Mouse (Mus musculus): Measurements from ENCODE around the gene Krt77. TPM values are rescaled to one million over a fixed set of nuclear protein-coding genes. Genes with fewer than 3 reads are reported as not detected.

Krt77 gene
- polyA plus RNA-seq, 1 experiment from 2014 or later: 0.13 TPM

DNA sequence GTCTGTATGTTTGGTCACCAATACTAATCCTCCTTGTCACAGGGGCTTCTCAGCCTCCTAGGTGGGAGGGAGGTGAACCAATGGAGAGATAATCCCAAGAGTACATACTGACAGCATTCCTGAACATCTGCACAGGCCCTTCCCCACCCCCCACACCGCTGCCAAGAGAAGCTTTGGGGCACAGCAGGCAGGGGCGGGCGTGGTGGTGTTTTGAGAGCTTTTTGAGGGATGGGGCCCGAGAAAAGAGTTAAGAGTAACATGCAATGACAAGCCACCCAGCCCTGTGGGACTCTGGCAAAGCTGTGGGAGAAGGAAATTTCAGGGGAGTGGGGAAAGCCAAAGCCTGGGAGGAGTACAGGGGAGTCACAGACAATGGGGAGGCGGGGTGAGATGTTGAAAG is 15.2 kb downstream of the Krt77 start:
- Histone ChIP-seq H3K9me3 (ENCODE audit: control insufficient read depth, low read depth, low read length) (no peaks in the 10 kb centered on the region), H3K4me1 (ENCODE audit: control insufficient read depth, insufficient read depth, low read length) (0 out of 2 replicates have a peak, but pooled peaks cover 4% of the 10 kb centered on the region), H3K4me3 (ENCODE audit: low read depth, low read length) (no peak overlapping the region), H3K9ac (replicated peaks; ENCODE audit: low read depth, low read length) (no peak overlapping the region), H3K4me2 (replicated peaks; ENCODE audit: low read depth, low read length) (no peak overlapping the region), H3K27me3 (ENCODE audit: control insufficient read depth, insufficient read depth, low read length) (no peaks in the 10 kb centered on the region), H3K36me3 (ENCODE audit: control insufficient read depth, insufficient read depth, low read length) (no peaks in the 10 kb centered on the region), H3K27ac (ENCODE audit: low read length) (no peak overlapping the region)
- peak; percentile 25; the same call in 1 of the 2 replicates for ATAC-seq (ENCODE audit: insufficient number of reproducible peaks, insufficient read depth, low FRiP score, low read depth)
- WGBS: 16% methylated on average over 5 of the region's 5 CpGs

DNA sequence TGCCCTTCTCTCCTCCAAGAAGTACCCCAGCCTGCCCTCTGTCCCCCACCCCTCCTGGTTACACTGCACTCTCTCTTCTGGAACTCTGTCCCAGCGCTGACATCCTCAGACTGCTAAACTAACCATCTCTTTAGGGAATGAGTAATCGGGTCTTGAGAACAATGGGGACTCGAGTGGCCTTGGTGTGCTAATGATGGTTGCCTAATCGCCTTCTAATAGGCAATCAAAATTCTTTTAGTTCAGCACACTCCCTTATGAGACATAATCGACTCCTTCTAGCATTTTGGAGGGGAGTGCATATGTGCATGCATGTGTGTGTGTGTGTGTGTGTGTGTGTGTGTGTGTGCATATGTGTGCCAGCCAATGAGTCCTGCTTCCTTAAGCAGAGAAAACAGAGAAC is 16.9 kb downstream of the Krt77 start:
- H3K27me3 ChIP-seq (ENCODE audit: control insufficient read depth, insufficient read depth, low read length): no peaks in the 10 kb centered on the region
- H3K36me3 ChIP-seq (ENCODE audit: control insufficient read depth, insufficient read depth, low read length): no peaks in the 10 kb centered on the region
- H3K9me3 ChIP-seq (ENCODE audit: control insufficient read depth, low read depth, low read length): no peaks in the 10 kb centered on the region
- ATAC-seq (ENCODE audit: insufficient number of reproducible peaks, insufficient read depth, low FRiP score, low read depth): no peak
- H3K4me2 ChIP-seq (replicated peaks; ENCODE audit: low read depth, low read length): no peak overlapping the region
- WGBS: 41% methylated on average over 5 of the region's 5 CpGs
- H3K9ac ChIP-seq (replicated peaks; ENCODE audit: low read depth, low read length): no peak overlapping the region
- H3K4me3 ChIP-seq (ENCODE audit: low read depth, low read length): no peak overlapping the region
- no peak overlapping the region for H3K27ac ChIP-seq (ENCODE audit: low read length)
- no peaks in the 10 kb centered on the region for H3K4me1 ChIP-seq (ENCODE audit: control insufficient read depth, insufficient read depth, low read length)

DNA sequence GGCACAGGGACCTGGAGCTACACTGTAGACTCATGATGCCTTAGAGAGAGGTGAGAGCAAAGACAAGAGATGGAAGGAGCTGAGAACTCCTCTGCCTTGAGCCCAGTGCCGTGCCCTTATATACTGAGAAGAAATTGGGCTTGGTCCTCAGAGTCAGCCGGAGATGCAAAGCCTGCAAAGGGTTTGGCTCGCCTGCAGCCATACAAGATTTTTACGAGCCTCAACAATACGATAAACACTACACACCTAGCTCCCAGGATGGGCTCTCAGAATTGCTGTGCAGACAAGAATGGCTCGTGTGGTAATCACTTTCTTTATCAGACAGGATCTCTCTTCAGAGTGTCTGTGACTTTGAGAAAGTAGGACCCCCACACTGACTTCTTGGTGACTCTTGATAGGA is 18.8 kb downstream of the Krt77 start, which contains the start of gene Krt1:
Gene Krt1, minus strand, starts transcription at position 101 of the 400 bp plus-strand sequence.
- Histone ChIP-seq H3K27ac (ENCODE audit: low read length) (no peak within 1 kb of the TSS), H3K27me3 (ENCODE audit: control insufficient read depth, insufficient read depth, low read length) (0 out of 2 replicates have a peak, but pooled peaks cover 4% of the 10 kb centered on the region), H3K4me2 (replicated peaks; ENCODE audit: low read depth, low read length) (no peak within 1 kb of the TSS), H3K36me3 (ENCODE audit: control insufficient read depth, insufficient read depth, low read length) (no peaks in the 10 kb centered on the region), H3K4me1 (ENCODE audit: control insufficient read depth, insufficient read depth, low read length) (no peaks in the 10 kb centered on the region), H3K9me3 (ENCODE audit: control insufficient read depth, low read depth, low read length) (no peaks in the 10 kb centered on the region), H3K9ac (replicated peaks; ENCODE audit: low read depth, low read length) (no peak within 1 kb of the TSS), H3K4me3 (ENCODE audit: low read depth, low read length) (no peak within 1 kb of the TSS)
- 80% methylated on average over 6 of the region's 6 CpGs for WGBS
- no peak for ATAC-seq (ENCODE audit: insufficient number of reproducible peaks, insufficient read depth, low FRiP score, low read depth)

DNA sequence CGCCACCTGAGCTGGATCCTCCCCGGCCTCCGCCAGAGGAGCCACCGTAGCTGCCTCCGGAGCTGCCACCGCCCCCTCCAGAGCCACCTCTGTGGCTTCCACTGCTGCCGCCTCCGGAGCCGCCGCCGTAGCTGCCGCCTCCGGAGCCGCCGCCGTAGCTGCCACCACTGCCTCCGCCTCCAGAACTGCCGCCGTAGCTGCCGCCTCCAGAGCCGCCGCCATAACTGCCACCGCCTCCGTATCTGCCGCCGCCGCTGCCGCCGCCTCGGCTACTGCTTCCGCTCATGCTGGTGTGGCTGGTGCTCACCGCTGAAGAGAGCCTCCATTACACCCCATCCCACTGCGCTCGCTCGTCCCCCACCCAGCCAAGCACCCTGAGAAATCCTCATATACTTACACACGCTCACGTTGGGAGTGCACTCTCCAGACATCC is 23.5 kb downstream of the Krt77 start:
- H3K4me3 ChIP-seq (ENCODE audit: low read depth, low read length): peak overlapping the region; percentile 50
- H3K36me3 ChIP-seq (ENCODE audit: control insufficient read depth, insufficient read depth, low read length): no peaks in the 10 kb centered on the region
- ATAC-seq (ENCODE audit: insufficient number of reproducible peaks, insufficient read depth, low FRiP score, low read depth): peak; percentile 44; the same call in 1 of the 2 replicates
- H3K9ac ChIP-seq (replicated peaks; ENCODE audit: low read depth, low read length): peak overlapping the region; percentile 58
- WGBS: under 1% methylated on average over 29 of the region's 37 CpGs
- H3K4me1 ChIP-seq (ENCODE audit: control insufficient read depth, insufficient read depth, low read length): no peaks in the 10 kb centered on the region
- H3K4me2 ChIP-seq (replicated peaks; ENCODE audit: low read depth, low read length): peak overlapping the region; percentile 91
- no peaks in the 10 kb centered on the region for H3K9me3 ChIP-seq (ENCODE audit: control insufficient read depth, low read depth, low read length)
- H3K27me3 ChIP-seq (ENCODE audit: control insufficient read depth, insufficient read depth, low read length): 0 out of 2 replicates have a peak, but pooled peaks cover 4% of the 10 kb centered on the region
- peak overlapping the region; percentile 58; the same call in 1 of the 2 replicates for H3K27ac ChIP-seq (ENCODE audit: low read length)

DNA sequence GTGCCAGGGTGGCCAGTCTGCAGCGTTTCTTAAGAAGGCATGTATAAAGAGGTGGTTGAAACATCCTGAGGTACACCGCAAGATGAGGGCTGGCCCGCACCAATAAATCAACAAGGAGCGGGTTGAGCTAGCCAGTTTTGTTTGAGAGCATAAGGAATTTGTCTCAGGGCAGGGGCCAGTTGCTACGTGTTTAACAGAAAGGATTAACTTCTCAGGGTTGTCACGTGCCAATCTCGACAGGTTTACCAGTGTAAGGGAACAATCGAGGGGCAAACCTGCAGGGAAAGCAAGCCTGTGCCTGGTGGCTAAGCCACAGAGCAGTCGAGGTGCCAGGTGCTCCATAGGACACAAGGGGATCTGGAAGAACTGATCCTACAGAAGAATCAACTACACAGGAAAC is 26.3 kb downstream of the Krt77 start:
- no peaks in the 10 kb centered on the region for H3K4me1 ChIP-seq (ENCODE audit: control insufficient read depth, insufficient read depth, low read length)
- no peaks in the 10 kb centered on the region for H3K9me3 ChIP-seq (ENCODE audit: control insufficient read depth, low read depth, low read length)
- no peak for ATAC-seq (ENCODE audit: insufficient number of reproducible peaks, insufficient read depth, low FRiP score, low read depth)
- no peak overlapping the region for H3K27ac ChIP-seq (ENCODE audit: low read length)
- 42% methylated on average over 9 of the region's 9 CpGs for WGBS
- no peak overlapping the region for H3K4me3 ChIP-seq (ENCODE audit: low read depth, low read length)
- 0 out of 2 replicates have a peak, but pooled peaks cover 4% of the 10 kb centered on the region for H3K27me3 ChIP-seq (ENCODE audit: control insufficient read depth, insufficient read depth, low read length)
- no peak overlapping the region for H3K9ac ChIP-seq (replicated peaks; ENCODE audit: low read depth, low read length)
- H3K4me2 ChIP-seq (replicated peaks; ENCODE audit: low read depth, low read length): no peak overlapping the region
- no peaks in the 10 kb centered on the region for H3K36me3 ChIP-seq (ENCODE audit: control insufficient read depth, insufficient read depth, low read length)

DNA sequence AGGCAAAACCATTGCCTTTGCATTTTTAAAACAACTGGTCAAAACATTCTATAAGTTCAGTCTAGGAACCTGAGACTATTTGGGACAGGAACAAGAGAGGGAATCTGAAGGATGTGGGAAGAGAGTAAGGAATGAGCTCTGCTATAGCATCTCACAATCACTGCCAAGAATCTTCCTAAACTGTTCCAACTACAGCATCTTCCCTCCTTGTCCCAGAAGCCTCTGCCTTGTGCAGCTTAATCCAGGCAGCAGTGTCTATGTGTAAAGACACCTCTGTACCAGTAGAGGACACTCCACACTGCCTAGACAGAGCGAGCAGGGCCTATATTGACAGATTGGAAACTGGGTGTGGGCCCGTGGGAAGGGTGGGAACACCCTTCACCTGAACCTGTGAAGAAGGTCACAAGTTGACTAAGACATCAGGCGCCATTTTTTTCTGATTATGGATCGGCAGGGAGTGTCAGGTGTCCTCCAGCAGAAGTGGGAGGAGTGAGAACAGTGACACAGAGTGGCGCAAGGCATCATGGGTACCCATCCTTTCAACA is 34.6 kb downstream of the Krt77 start:
- WGBS: 60% methylated on average over 5 of the region's 5 CpGs
- no peaks in the 10 kb centered on the region for H3K36me3 ChIP-seq (ENCODE audit: control insufficient read depth, insufficient read depth, low read length)
- no peaks in the 10 kb centered on the region for H3K27me3 ChIP-seq (ENCODE audit: control insufficient read depth, insufficient read depth, low read length)
- H3K4me2 ChIP-seq (replicated peaks; ENCODE audit: low read depth, low read length): no peak overlapping the region
- H3K27ac ChIP-seq (ENCODE audit: low read length): no peak overlapping the region
- no peaks in the 10 kb centered on the region for H3K9me3 ChIP-seq (ENCODE audit: control insufficient read depth, low read depth, low read length)
- no peak overlapping the region for H3K4me3 ChIP-seq (ENCODE audit: low read depth, low read length)
- ATAC-seq (ENCODE audit: insufficient number of reproducible peaks, insufficient read depth, low FRiP score, low read depth): no peak
- H3K4me1 ChIP-seq (ENCODE audit: control insufficient read depth, insufficient read depth, low read length): no peaks in the 10 kb centered on the region
- no peak overlapping the region for H3K9ac ChIP-seq (replicated peaks; ENCODE audit: low read depth, low read length)

DNA sequence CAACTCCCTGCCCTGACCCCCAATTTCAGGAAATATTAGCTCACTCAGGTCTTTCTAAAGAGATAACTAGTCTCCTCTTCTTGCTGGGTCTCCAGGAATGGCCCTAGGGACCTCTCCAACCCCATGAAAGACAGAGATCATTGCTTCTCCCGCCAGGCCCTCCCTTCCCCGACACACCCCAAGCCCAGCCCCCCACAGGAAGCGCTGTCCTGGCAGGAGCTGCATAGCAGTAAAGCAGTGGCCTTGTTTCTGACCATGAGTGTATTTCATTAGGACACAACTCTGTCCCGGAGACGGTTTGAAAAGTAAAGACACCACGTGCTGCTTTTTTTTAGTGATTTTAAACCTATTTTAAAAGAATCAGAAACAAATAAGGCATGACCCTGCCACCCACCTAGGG is 36.4 kb downstream of the Krt77 start:
- no peak overlapping the region for H3K9ac ChIP-seq (replicated peaks; ENCODE audit: low read depth, low read length)
- WGBS: 29% methylated on average over 6 of the region's 6 CpGs

DNA sequence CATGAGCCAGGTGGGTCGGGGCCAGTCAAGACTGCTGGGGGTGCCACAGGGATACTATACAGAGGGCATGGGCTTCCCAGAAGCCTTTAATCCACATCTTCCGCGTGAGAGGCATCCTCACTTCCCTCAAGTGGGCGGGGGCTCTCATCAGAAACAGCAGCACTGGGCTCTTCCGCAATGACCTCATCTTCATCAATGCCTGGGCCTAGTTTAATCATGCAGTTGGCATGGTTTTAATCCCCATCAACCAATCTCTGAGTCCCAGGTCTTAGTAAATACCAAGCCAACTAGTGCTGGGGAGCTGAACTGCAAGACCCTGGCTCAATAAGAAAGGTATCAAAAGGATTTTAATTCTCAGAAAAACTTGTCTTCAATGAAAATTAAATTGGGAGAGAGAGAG is 40.1 kb downstream of the Krt77 start:
- Histone ChIP-seq H3K4me1 (ENCODE audit: control insufficient read depth, insufficient read depth, low read length) (no peaks in the 10 kb centered on the region), H3K36me3 (ENCODE audit: control insufficient read depth, insufficient read depth, low read length) (no peaks in the 10 kb centered on the region), H3K27ac (ENCODE audit: low read length) (no peak overlapping the region), H3K9me3 (ENCODE audit: control insufficient read depth, low read depth, low read length) (no peaks in the 10 kb centered on the region), H3K4me2 (replicated peaks; ENCODE audit: low read depth, low read length) (no peak overlapping the region), H3K4me3 (ENCODE audit: low read depth, low read length) (no peak overlapping the region), H3K27me3 (ENCODE audit: control insufficient read depth, insufficient read depth, low read length) (no peaks in the 10 kb centered on the region), H3K9ac (replicated peaks; ENCODE audit: low read depth, low read length) (no peak overlapping the region)
- no peak for ATAC-seq (ENCODE audit: insufficient number of reproducible peaks, insufficient read depth, low FRiP score, low read depth)
- WGBS: 68% methylated on average over 5 of the region's 5 CpGs

More for the DNA sequence above, 36.4 kb downstream of the Krt77 start:
- no peak overlapping the region for H3K4me2 ChIP-seq (replicated peaks; ENCODE audit: low read depth, low read length)
- H3K4me1 ChIP-seq (ENCODE audit: control insufficient read depth, insufficient read depth, low read length): no peaks in the 10 kb centered on the region
- no peaks in the 10 kb centered on the region for H3K9me3 ChIP-seq (ENCODE audit: control insufficient read depth, low read depth, low read length)
- no peak for ATAC-seq (ENCODE audit: insufficient number of reproducible peaks, insufficient read depth, low FRiP score, low read depth)
- H3K4me3 ChIP-seq (ENCODE audit: low read depth, low read length): no peak overlapping the region
- H3K36me3 ChIP-seq (ENCODE audit: control insufficient read depth, insufficient read depth, low read length): no peaks in the 10 kb centered on the region
- no peak overlapping the region for H3K27ac ChIP-seq (ENCODE audit: low read length)
- no peaks in the 10 kb centered on the region for H3K27me3 ChIP-seq (ENCODE audit: control insufficient read depth, insufficient read depth, low read length)

DNA sequence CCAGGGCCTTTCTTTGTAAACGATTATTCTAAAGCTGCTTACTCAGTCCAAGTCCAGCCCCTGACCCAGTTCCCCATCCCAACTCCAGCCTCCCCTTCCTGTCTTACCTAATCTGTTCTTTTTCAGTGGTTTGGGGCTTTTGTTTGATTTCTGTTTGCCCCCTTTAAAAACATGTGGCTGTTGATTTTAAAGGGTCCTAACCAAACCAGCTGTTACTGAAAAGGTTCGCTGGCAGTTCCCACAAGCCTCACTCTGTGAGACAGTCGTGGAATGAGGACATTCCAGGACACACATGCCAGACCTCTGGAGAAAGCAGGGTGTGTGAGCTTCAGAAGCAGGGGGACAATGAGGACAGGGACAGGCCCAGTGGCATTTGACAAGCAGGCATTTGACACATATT is 47.7 kb downstream of the Krt77 start:
- Histone ChIP-seq H3K4me2 (replicated peaks; ENCODE audit: low read depth, low read length) (no peak overlapping the region), H3K27me3 (ENCODE audit: control insufficient read depth, insufficient read depth, low read length) (no peaks in the 10 kb centered on the region), H3K27ac (ENCODE audit: low read length) (no peak overlapping the region), H3K4me3 (ENCODE audit: low read depth, low read length) (no peak overlapping the region), H3K9me3 (ENCODE audit: control insufficient read depth, low read depth, low read length) (no peaks in the 10 kb centered on the region), H3K9ac (replicated peaks; ENCODE audit: low read depth, low read length) (no peak overlapping the region), H3K4me1 (ENCODE audit: control insufficient read depth, insufficient read depth, low read length) (no peaks in the 10 kb centered on the region), H3K36me3 (ENCODE audit: control insufficient read depth, insufficient read depth, low read length) (no peaks in the 10 kb centered on the region)
- WGBS: 16% methylated on average over 3 of the region's 3 CpGs
- ATAC-seq (ENCODE audit: insufficient number of reproducible peaks, insufficient read depth, low FRiP score, low read depth): no peak

Data from stomach, embryonic 14.5 days (tissue).